Mouse (Mus musculus) c-Kit-positive CD71-positive TER-119-negative erythroid progenitor cells, embryonic 14.5 days (primary cell): Measurements from ENCODE around the gene Pofut2.
A peak's percentile ranks its signal among the peaks of the same experiment; 100 is the strongest.

ENCODE experiments used
- DNase-seq: peaks from one replicate; pipeline ENCODE4 v3.0.0-alpha.2; 2013; ENCODE audit warnings: low read depth

Pofut2 gene

DNA sequence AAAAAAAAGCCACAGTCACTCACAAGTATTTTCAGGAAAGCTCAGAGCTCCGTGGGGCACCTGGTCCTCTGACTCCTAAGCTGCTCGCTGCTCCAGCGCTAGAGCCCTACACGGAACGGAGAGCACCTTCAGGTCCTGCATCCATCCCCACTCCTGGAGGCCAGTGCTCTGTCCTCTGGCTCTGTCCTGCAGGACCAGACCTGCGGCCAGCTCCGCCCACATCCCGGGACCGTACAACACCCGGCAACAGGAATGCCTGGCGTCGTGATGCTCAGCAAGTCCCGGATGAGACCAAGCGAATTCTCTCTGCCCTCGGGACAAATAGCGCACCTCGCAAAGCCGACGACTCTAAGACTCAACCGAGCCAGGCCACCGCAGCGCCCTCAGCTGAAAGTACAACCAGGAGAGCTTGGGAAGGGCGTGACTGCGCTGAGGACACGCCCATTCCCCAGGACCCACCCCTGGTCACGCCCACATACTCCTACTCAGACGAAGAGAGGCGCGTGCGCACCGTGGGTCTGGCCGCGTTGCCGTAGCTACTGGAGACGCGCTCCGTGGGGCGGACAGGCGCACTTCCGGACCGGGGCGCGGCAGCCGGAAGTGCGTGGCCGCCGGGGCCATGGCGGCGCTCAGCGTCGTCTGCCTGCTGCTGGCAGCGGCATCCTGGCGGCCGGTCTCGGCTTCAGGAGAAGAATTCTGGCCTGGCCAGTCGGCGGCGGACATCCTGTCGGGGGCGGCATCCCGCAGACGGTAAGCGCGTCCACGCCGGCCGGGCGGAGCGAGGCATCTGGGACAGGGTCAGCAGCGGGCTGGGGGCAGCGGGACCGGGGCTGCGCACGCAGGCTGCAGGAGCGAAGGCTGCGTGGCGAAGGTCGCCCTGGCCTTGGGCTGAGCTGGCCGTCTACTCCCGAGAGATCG is at the start of gene Pofut2:
TSS of gene Pofut2 (plus strand) at position 515 of the 918 bp plus-strand sequence.
- DNase-seq: peak; percentile 95

DNA sequence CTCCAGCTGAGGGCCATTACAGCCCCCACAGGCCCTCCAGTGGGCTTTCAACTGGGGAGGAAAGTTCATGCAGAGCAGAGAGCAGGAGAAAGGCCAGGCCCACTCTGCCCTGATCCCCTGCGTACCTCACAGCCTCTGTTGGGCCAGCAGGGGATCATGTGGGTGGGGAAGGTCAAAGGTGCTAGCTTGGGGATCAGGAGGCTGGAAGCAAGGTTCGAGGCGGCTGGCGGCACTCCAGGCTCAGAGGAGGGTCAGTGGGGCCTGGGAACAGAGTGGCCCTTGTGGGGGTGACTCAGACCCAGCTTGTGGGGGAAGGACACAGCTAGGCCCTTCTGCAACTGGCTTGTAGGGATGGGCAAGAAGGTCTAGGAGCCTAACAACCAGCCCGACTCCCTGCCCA is 49.8 kb upstream of the Pofut2 start:
- no peak for DNase-seq

- no peak for DNase-seq
These were observed 48.4 kb upstream of the Pofut2 start for GRCm38 (mm10) chr10:77210666-77211065.

DNA sequence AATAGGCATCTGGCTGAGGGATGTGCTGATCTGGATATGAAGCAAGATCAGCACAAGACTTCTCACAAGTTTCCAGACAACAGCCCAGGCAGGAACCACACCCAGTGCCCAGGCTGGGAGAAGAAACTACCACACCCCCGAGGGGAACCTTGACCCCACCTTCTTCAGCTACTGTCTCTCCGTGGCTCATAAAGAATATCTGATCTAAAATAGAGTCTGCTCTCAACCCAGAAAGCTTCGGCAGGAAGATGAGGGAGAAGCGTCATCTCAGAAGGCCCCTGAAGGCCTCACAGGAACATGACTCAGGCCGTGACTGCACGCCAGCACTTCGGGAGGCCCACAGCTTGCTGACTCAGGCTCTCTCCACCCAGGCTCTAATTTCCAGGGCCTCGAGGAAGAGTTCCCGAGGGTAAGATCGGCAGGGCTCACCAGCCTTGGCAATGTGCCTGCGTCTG is 47.9 kb upstream of the Pofut2 start:
- peak; percentile 69 for DNase-seq

DNA sequence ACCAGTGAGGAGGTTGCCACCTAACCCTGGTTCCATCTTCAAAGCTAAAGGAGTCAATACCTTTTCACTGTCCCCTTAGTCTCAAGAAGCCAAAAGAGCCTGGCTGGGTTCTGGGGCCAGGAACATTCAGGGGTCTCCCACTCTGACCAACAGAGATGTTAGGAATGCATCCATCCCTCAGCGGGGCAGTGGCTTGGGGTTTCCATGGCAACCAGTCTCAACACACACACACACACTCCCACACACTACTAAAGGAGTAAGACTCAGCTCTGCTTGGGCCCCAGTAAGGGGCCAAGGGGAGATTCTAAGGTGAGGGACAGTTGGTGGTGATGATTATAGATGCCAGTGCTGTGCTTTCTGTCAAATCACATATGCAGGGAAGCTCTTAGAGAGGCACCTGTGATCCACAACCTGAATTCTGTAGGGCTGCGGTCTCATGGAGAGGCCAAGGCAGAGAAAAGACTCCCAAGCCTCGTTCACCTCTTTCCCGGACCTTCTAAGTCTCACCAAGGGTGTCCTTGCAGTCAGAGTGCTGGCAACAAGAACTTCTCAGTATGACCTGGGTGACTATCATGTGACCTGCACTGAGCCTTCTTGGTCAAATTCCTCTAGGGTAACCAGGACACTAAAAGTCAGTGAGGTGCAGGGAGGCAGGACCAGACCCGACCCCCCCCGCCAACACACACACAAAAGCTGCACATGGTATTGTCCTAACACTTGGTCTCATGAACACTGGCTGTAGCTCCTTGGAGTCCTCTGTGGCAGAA is 46.5 kb upstream of the Pofut2 start:
- DNase-seq: no peak

GRCm38 (mm10) chr10:77213483-77213882 is 45.5 kb upstream of the Pofut2 start:
- no peak for DNase-seq

- DNase-seq: no peak
These were observed 44.4 kb upstream of the Pofut2 start for GRCm38 (mm10) chr10:77214586-77214985.

- no peak for DNase-seq
These were observed 43.4 kb upstream of the Pofut2 start for GRCm38 (mm10) chr10:77215641-77216040.

DNA sequence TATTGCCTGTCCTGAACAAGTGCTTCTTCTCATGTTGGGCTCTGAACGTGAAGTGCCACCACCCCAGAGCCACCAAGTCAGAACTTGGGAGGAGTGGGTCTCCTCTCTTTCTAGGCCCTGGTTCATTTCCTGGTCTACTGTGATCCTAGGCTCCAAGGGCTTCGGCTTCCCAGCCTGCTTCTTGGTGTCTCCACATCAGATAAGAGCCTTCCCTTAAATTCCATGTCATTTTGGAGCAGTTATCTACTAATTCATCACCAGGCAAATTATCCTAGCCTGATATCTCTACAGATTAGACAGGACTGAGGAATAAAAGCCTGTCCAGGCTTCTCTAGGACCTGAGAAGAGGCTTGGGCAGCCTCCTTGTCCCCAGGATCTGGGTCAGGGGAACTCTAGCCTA is 42.7 kb upstream of the Pofut2 start:
- DNase-seq: no peak

- no peak for DNase-seq
These were observed 41.8 kb upstream of the Pofut2 start for GRCm38 (mm10) chr10:77217155-77217731.

GRCm38 (mm10) chr10:77218059-77218458 is 41.0 kb upstream of the Pofut2 start:
- no peak for DNase-seq

DNA sequence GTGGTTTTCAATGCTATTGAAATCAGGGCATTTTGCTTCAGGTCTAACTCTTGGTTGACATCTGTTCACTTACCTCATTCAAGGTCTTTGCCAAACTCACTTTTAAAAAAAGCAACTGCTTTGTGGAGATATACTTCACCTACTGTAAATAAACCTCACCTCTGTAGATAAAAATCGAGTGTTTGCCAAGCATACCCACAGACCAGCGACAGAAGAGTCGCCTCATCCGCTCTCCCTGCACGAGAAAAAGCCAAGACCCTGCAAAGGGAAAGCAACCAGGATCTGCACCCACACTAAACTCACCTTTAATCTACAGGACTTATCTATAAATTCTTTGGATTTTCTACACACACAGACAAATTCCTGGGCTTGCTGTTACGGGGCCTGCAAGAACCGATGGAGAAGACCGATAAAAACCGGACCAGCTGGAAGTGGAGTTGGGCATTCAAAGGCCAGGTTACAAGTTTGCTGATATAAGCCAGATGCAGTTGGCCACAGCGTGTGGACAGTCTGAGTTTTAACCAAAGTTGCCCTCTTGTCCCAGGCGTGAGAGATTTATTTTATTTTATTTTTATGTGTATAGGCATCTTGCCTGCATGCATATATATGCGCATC is 39.5 kb upstream of the Pofut2 start:
- no peak for DNase-seq

- peak; percentile 68 for DNase-seq
These were observed 37.9 kb upstream of the Pofut2 start for GRCm38 (mm10) chr10:77221108-77221507.

DNA sequence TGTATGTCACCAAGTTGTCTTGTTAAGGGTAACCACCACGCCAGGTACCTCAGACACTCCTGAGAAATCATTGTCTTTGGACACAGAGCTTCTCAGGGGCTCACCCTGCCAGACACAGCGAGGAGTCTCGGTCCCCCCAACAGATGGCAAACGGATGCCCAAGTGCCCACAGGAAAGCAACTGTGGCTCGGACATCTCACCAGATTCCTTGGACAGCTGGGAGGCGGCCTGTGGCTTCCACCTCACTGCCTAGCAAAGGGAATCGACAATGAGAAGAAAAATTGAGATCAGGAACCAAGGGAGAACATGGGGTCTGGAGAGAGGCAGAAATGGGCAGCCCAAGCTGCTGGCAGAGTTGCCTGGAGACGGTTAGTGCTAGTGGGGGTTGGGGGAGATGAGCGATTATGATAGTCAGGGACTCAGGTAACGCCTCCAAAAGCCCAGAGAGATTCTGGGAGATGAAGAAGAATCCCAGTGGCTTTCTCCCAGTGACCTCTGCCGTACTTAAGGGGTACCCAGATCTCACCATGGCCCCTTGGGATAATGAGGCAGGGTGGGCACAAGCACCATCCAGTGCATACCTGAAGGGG is 36.0 kb upstream of the Pofut2 start:
- no peak for DNase-seq

DNA sequence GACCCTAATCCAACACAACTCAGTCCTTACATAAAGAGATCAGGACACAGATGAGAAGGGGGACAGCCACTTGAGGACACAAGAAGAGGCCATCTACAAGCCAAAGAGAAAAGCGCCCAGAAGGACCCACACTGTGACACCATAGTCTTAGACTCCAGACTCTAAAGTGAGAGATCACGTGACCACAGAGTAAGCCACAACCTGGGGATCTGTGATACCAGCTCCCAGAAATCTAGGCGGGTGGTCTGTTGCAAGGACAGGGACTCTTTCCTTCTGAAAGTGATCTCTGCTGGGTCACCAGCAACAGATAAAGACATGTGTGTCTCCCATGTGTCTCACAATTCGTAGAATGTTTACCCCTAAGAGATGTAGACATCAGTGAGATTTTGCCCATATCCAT is 34.6 kb upstream of the Pofut2 start:
- DNase-seq: no peak

GRCm38 (mm10) chr10:77225414-77225813 is 33.6 kb upstream of the Pofut2 start:
- DNase-seq: peak; percentile 68

DNA sequence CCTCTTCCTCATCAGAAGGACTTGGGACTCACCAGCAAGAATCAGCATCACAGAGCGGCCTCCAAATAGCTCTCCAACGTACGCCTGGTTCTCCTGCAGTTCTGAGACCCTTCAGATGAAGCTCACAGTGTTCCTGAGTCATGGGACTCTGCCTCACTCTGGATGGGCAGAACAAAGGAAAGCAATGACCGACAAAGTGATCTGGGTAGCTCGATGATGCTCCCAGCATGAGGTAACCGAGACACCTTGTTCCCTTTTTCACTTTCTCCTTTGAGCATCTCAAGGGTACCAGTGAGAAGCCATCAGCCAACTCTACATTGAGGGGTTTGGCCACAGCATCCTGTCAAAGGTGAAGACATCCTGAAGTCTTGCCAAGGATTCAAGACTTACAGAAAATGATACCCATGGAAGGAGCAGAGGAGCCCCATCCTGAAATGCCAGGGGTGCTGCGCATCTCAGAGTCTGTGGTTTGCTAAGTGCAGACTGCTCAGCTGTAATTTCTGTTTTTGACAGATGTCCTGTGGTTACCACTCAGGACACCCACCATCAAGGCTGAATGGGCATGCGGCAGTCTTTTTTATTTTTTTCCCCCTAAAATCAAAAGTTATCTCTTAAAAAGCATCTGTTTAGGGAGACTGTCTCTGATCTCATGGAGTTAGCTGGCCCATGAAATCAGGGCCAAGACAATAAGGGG is 32.9 kb upstream of the Pofut2 start:
- DNase-seq: no peak

- no peak for DNase-seq
These were observed 32.2 kb upstream of the Pofut2 start for GRCm38 (mm10) chr10:77226691-77227367.

GRCm38 (mm10) chr10:77227368-77227723 is 31.7 kb upstream of the Pofut2 start:
- no peak for DNase-seq
